Mouse (Mus musculus): ENCODE results near the gene Igf1. TPM values are rescaled to one million over a fixed set of nuclear protein-coding genes. Genes with fewer than 3 reads are reported as not detected.

Igf1 gene
- total RNA-seq (2018; cell fraction: chromatin; rRNA removed): 100 to 1,000 TPM in 21 of 26 experiments, 10 to 100 TPM in 5; 17.7 to 593 (median 129) TPM
- 100 to 1,000 TPM; 146 to 629 (median 349) TPM for total RNA-seq (2018; cell fraction: cytosol; rRNA removed)
- 100 to 1,000 TPM in 22 of 26 experiments, 10 to 100 TPM in 4; 82.9 to 492 (median 175) TPM for total RNA-seq (2018; cell fraction: nucleus; rRNA removed)
- 258 to 1,006 TPM (median 561 TPM) in 3 replicates for polyA plus RNA-seq (2018)

DNA sequence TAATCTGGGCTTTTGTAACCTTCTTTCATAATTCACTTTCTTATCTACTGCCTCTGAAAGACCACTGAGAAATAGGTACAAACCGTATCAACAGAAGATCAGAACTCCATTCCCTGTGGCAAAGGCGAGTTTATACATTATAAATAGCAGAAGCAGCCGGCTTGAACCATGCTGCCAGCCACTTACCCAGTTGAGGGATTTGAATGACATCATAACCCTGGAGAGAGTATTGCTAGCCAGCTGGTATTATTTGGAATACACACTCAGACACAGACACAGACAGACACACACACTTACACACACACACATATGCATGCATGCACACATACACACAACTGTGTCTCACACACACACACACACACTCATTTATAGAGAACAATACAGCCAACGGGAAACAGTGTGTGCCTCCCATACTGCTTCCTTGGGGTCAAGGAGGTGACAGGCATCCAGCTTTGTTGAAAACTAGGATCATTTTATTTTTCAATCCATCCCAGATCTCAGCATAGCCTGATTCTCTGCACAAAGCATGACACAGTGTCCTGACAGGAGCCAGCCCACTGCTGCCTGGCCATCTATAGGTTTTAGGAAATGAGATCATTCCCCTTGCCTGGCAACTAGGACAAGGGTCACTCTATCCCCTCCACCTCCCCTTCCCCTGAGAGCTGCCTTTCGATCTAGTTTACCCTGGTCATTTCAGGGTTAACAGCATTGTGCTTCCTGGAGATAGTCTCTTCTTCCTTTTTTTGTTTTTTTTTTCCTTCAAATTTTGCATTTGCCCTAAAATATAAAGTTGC lies at the start of gene Igf1:
Igf1 (plus strand) TSS at position 253 of the 794 bp plus-strand sequence.
- Histone ChIP-seq H3K36me3 (ENCODE audit: inconsistent target) (no peaks in the 10 kb centered on the region), H3K27ac (peak within 1 kb of the TSS; percentile 94), H3K79me2 (ENCODE audit: inconsistent target) (peaks cover 36% of the 10 kb centered on the region), H3K4me3 (ENCODE audit: inconsistent target) (peak within 1 kb of the TSS; percentile 74)
- WGBS (ENCODE audit: missing documents): 18% methylated on average over 5 of the region's 5 CpGs

- Histone ChIP-seq H3K79me2 (ENCODE audit: inconsistent target) (no peaks in the 10 kb centered on the region), H3K36me3 (ENCODE audit: inconsistent target) (no peaks in the 10 kb centered on the region), H3K4me3 (ENCODE audit: inconsistent target) (no peak overlapping the region), H3K27ac (no peak overlapping the region)
- WGBS (ENCODE audit: missing documents): 82% methylated on average over 8 of the region's 8 CpGs
These were observed 45.6 kb upstream of the Igf1 start for GRCm38 (mm10) chr10:87812157-87813072.

- Histone ChIP-seq H3K36me3 (ENCODE audit: inconsistent target) (no peaks in the 10 kb centered on the region), H3K4me3 (ENCODE audit: inconsistent target) (no peak overlapping the region), H3K79me2 (ENCODE audit: inconsistent target) (no peaks in the 10 kb centered on the region), H3K27ac (no peak overlapping the region)
- WGBS (ENCODE audit: missing documents): 79% methylated on average over 3 of the region's 3 CpGs
These were observed 44.9 kb upstream of the Igf1 start for GRCm38 (mm10) chr10:87813073-87813590.

DNA sequence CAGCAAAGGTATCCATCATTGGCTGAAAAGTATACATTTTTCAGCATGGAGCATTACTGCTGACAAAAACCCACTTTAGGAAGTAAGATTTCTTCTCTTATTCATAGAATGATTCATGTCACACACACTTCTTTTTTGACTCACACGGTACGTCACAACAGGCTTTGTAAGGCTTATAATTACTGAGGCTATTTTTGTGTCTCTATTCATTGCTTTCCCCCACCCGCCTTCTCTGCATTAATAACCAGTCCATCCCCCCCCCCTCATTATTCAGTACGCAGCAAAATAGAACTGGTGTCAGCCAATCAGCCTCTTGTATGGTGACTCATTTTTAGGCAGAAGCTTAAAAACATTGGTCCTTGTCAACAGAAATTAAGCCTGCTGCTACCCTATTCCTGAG lies 41.2 kb upstream of the Igf1 start:
- 47% methylated on average over 4 of the region's 4 CpGs for WGBS (ENCODE audit: missing documents)
- H3K4me3 ChIP-seq (ENCODE audit: inconsistent target): no peak overlapping the region
- H3K27ac ChIP-seq: peak overlapping the region; percentile 36
- no peaks in the 10 kb centered on the region for H3K79me2 ChIP-seq (ENCODE audit: inconsistent target)
- no peaks in the 10 kb centered on the region for H3K36me3 ChIP-seq (ENCODE audit: inconsistent target)

- Histone ChIP-seq H3K4me3 (ENCODE audit: inconsistent target) (no peak overlapping the region), H3K79me2 (ENCODE audit: inconsistent target) (no peaks in the 10 kb centered on the region), H3K36me3 (ENCODE audit: inconsistent target) (no peaks in the 10 kb centered on the region), H3K27ac (peak overlapping the region; percentile 32)
- WGBS (ENCODE audit: missing documents): 87% methylated on average over 7 of the region's 7 CpGs
These were observed 40.3 kb upstream of the Igf1 start for GRCm38 (mm10) chr10:87817786-87818185.

- no peaks in the 10 kb centered on the region for H3K79me2 ChIP-seq (ENCODE audit: inconsistent target)
- 91% methylated on average over 10 of the region's 10 CpGs for WGBS (ENCODE audit: missing documents)
- no peak overlapping the region for H3K27ac ChIP-seq
- H3K4me3 ChIP-seq (ENCODE audit: inconsistent target): no peak overlapping the region
- H3K36me3 ChIP-seq (ENCODE audit: inconsistent target): no peaks in the 10 kb centered on the region
These were observed 36.2 kb upstream of the Igf1 start for GRCm38 (mm10) chr10:87821906-87822305.

DNA sequence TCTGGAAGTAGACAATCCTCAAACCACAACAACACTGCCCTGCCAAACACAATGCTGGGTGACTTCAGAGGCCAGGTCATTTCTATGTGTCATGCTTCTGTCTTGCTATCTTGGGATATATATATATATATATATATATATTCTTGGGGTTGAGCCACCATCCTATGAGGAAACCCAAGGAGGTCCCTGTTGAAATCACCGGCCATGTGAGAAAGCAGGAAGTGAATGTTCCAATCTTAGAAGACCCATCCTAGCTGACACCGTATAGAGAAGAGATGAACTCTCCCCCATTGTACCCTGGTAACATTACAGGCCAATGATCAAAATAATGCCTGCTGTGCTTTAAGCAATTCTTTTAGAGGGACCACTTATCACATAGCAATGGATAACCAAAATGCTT lies 28.1 kb upstream of the Igf1 start:
- Histone ChIP-seq H3K79me2 (ENCODE audit: inconsistent target) (no peaks in the 10 kb centered on the region), H3K27ac (peak overlapping the region; percentile 92)
- 0% methylated on average over 1 of the region's 2 CpGs for WGBS (ENCODE audit: missing documents)

DNA sequence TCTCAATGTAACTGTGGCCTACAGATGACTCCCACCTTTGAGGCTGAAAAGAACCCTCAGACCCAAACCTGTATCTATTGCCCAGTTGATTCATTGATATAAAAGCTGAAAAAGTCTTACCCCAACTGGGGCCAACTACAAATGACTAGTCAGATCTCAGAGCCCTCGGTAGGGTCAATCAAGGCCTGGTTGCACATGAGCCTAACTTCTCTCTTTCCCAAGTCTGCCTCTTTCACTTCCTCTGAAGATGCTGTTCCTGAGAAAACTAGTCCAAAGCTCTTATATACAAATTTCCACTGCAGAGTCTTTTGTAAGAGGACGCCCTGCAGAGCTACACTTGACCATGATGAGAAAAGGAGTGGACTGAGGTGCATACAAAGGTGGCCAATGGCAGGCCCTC lies 27.4 kb upstream of the Igf1 start:
- H3K27ac ChIP-seq: peak overlapping the region; percentile 92
- H3K36me3 ChIP-seq (ENCODE audit: inconsistent target): no peaks in the 10 kb centered on the region
- 21% methylated on average over 2 of the region's 2 CpGs for WGBS (ENCODE audit: missing documents)
- H3K4me3 ChIP-seq (ENCODE audit: inconsistent target): no peak overlapping the region
- no peaks in the 10 kb centered on the region for H3K79me2 ChIP-seq (ENCODE audit: inconsistent target)

More for the DNA sequence above, 28.1 kb upstream of the Igf1 start:
- Histone ChIP-seq H3K4me3 (ENCODE audit: inconsistent target) (no peak overlapping the region), H3K36me3 (ENCODE audit: inconsistent target) (no peaks in the 10 kb centered on the region)

GRCm38 (mm10) chr10:87832101-87832500 lies 26.0 kb upstream of the Igf1 start:
- H3K36me3 ChIP-seq (ENCODE audit: inconsistent target): no peaks in the 10 kb centered on the region
- WGBS (ENCODE audit: missing documents): 67% methylated on average over 1 of the region's 1 CpGs
- no peaks in the 10 kb centered on the region for H3K79me2 ChIP-seq (ENCODE audit: inconsistent target)
- H3K27ac ChIP-seq: peak overlapping the region; percentile 92
- H3K4me3 ChIP-seq (ENCODE audit: inconsistent target): no peak overlapping the region

DNA sequence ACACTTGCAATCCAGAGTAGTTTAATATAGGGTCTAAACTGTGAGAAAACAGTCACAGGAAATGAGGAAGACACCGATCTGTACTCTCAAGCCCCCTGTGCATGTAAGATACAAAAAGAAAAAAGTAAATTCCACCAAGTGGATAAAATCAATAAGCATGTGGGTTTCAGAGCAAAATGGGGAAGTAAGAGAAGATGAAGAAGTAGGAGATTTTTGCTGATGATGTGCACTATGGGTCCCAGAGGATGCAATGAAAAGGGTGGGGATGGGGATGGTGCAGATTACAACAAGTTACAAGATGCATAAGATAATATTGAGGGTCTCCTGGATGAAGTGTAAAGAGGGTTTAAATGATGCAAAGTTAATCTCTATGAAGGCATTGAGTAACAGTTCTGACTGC lies 18.6 kb upstream of the Igf1 start:
- Histone ChIP-seq H3K27ac (peak overlapping the region; percentile 72), H3K4me3 (ENCODE audit: inconsistent target) (no peak overlapping the region), H3K79me2 (ENCODE audit: inconsistent target) (no peaks in the 10 kb centered on the region), H3K36me3 (ENCODE audit: inconsistent target) (no peaks in the 10 kb centered on the region)
- WGBS (ENCODE audit: missing documents): 90% methylated on average over 1 of the region's 1 CpGs

- Histone ChIP-seq H3K79me2 (ENCODE audit: inconsistent target) (no peaks in the 10 kb centered on the region), H3K27ac (peak overlapping the region; percentile 96), H3K4me3 (ENCODE audit: inconsistent target) (no peak overlapping the region), H3K36me3 (ENCODE audit: inconsistent target) (no peaks in the 10 kb centered on the region)
- WGBS (ENCODE audit: missing documents): 23% methylated on average over 4 of the region's 4 CpGs
These were observed 15.6 kb upstream of the Igf1 start for GRCm38 (mm10) chr10:87842501-87842900.

GRCm38 (mm10) chr10:87844917-87845552 lies 13.0 kb upstream of the Igf1 start:
- Histone ChIP-seq H3K4me3 (ENCODE audit: inconsistent target) (no peak overlapping the region), H3K36me3 (ENCODE audit: inconsistent target) (no peaks in the 10 kb centered on the region), H3K79me2 (ENCODE audit: inconsistent target) (no peaks in the 10 kb centered on the region), H3K27ac (no peak overlapping the region)
- 93% methylated on average over 8 of the region's 8 CpGs for WGBS (ENCODE audit: missing documents)

- WGBS (ENCODE audit: missing documents): 86% methylated on average over 4 of the region's 4 CpGs
- Histone ChIP-seq H3K36me3 (ENCODE audit: inconsistent target) (no peaks in the 10 kb centered on the region), H3K4me3 (ENCODE audit: inconsistent target) (no peak overlapping the region), H3K79me2 (ENCODE audit: inconsistent target) (no peaks in the 10 kb centered on the region), H3K27ac (no peak overlapping the region)
These were observed 10.2 kb upstream of the Igf1 start for GRCm38 (mm10) chr10:87847882-87848281.

GRCm38 (mm10) chr10:87848419-87848818 lies 9.6 kb upstream of the Igf1 start:
- H3K4me3 ChIP-seq (ENCODE audit: inconsistent target): no peak overlapping the region
- no peak overlapping the region for H3K27ac ChIP-seq
- WGBS (ENCODE audit: missing documents): 87% methylated on average over 2 of the region's 2 CpGs
- no peaks in the 10 kb centered on the region for H3K79me2 ChIP-seq (ENCODE audit: inconsistent target)
- no peaks in the 10 kb centered on the region for H3K36me3 ChIP-seq (ENCODE audit: inconsistent target)

All from macrophage (primary cell).